In the genomic region with DNA sequence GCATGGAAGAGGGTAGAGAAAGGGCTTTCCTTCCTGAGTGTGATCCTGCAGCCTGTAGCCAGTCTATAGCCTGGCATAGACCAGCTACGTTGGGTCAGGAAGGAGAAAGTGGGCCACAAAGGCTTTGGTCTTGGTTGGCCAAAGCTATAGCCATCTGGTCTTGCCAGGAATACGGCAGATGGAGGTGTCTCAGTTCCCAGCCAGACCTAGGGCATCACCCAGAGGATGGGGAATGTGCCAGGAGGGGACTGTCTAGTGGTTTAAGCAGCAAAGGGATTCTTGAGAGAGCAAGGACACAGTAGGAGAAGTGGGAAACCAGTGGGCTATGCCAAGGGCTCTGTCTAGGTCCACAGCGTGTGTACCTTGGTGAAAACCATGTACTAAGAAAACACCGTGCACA, we compare ENCODE assay signal across 19 mouse cellular contexts.
A peak's percentile ranks its signal among the peaks of the same experiment; 100 is the strongest.
DNase-seq lines count a peak whose midpoint lies in the region; ATAC-seq lines count a peak whose summit lies in the region.
"Had no signal": no experiment of that assay in that cellular context is flagged by ENCODE, and none has a peak within 500 bp of the region (broad histone marks: within the 10 kb centered on the region; RNA-seq: fewer than 3 reads in every experiment).

No protein-coding gene starts in this region.

- DNase-seq in left cerebral cortex, postnatal 4 days = peak; percentile 84
- DNase-seq in left cerebral cortex, postnatal 10 days (ENCODE audit: extremely low spot score in 1 of 2, low spot score in 2 of 2) = no peak
- peak; percentile 94 for DNase-seq in cerebellum, adult 11-12 months
- peak; percentile 96 for DNase-seq in cerebellum, adult 9-11 months
- DNase-seq in T-cell, adult 2 months (ENCODE audit: low spot score) = no peak
- no peak for DNase-seq in right cerebral cortex, postnatal 36 days (ENCODE audit: low spot score in 2 of 2)
- DNase-seq: embryo, embryonic 11 days; heart, adult 2 months; heart, postnatal 10 days; kidney, adult 9 months; kidney, postnatal 25 days; lung, postnatal 4 days; midbrain, embryonic 14.5 days; right cerebral cortex, postnatal 14 days; thymus, postnatal 14 days had no signal

- intact Hi-C loops in left cerebral cortex, postnatal 4 days (cut with DNase I) = no loop called here
- intact Hi-C loops in left cerebral cortex, postnatal 10 days (cut with DNase I) = no loop called here

- ATAC-seq in megakaryocyte progenitor cell, adult 5-6 weeks (replicated peaks; ENCODE audit: poor library complexity) = no peak
- ATAC-seq: CD4-positive, CD25-positive, alpha-beta regulatory T cell, adult 4 months; forebrain, embryonic 16.5 days; intestine, postnatal 0 days had no signal

Comparison
In these comparisons a context has a peak if more than half of its experiments do, and no peak if none do; other contexts are left out.
1. DNase-seq: peak in left cerebral cortex, postnatal 4 days (single experiment), cerebellum, adult 11-12 months (single experiment) and cerebellum, adult 9-11 months (single experiment); none in left cerebral cortex, postnatal 10 days (0 of 2), T-cell, adult 2 months (single experiment) and right cerebral cortex, postnatal 36 days (0 of 2).